Mouse (Mus musculus): ENCODE results near the gene Sucla2. TPM values are rescaled to one million over a fixed set of nuclear protein-coding genes. Genes with fewer than 3 reads are reported as not detected.
A peak's percentile ranks its signal among the peaks of the same experiment; 100 is the strongest.

The Sucla2 gene
- polyA plus RNA-seq (2016; fragmentation: Nextera tagmentation; extraction: Ambion mirVana) = 101 TPM in 2 replicates

- no peaks in the 10 kb centered on the region for H3K9me3 ChIP-seq
- H3K27me3 ChIP-seq (replicated peaks; ENCODE audit: low read depth, poor library complexity, severe bottlenecking) = 0 out of 2 replicates have a peak, but pooled peaks cover 4% of the 10 kb centered on the region
- DNase-seq (ENCODE audit: low spot score) = peak; percentile 95
- H3K27ac ChIP-seq (replicated peaks) = peak within 1 kb of the TSS; percentile 89
- no peaks in the 10 kb centered on the region for H3K36me3 ChIP-seq (replicated peaks)
- 0 out of 2 replicates have a peak, but pooled peaks cover 2% of the 10 kb centered on the region for H3K4me1 ChIP-seq
- under 1% methylated on average over 41 of the region's 41 CpGs for WGBS
- peak within 1 kb of the TSS; percentile 59 for H3K4me3 ChIP-seq
Measured at GRCm38 (mm10) chr14:73524766-73525448, at the start of gene Sucla2. Sucla2 (plus strand) TSS chr14:73525319.

GRCm38 (mm10) chr14:73475506-73475905 lies 49.6 kb upstream of the Sucla2 start:
- 87% methylated on average over 7 of the region's 7 CpGs for WGBS
- H3K27ac ChIP-seq (replicated peaks) = 0 out of 2 replicates have a peak overlapping the region, but pooled peaks have one; percentile 25
- no peak overlapping the region for H3K4me3 ChIP-seq

GRCm38 (mm10) chr14:73476361-73476934 lies 48.7 kb upstream of the Sucla2 start:
- DNase-seq (ENCODE audit: low spot score) = no peak
- no peak overlapping the region for H3K27ac ChIP-seq (replicated peaks)
- WGBS = 79% methylated on average over 8 of the region's 8 CpGs

More at GRCm38 (mm10) chr14:73475506-73475905, 49.6 kb upstream of the Sucla2 start:
- H3K9me3 ChIP-seq = no peaks in the 10 kb centered on the region; the same call in 1 of the 2 replicates
- H3K36me3 ChIP-seq (replicated peaks) = no peaks in the 10 kb centered on the region
- H3K27me3 ChIP-seq (replicated peaks; ENCODE audit: low read depth, poor library complexity, severe bottlenecking) = no peaks in the 10 kb centered on the region
- peaks cover 9% of the 10 kb centered on the region; the same call in 1 of the 2 replicates for H3K4me1 ChIP-seq
- DNase-seq (ENCODE audit: low spot score) = no peak

GRCm38 (mm10) chr14:73477077-73477476 lies 48.0 kb upstream of the Sucla2 start:
- no peak for DNase-seq (ENCODE audit: low spot score)
- H3K9me3 ChIP-seq = no peaks in the 10 kb centered on the region; the same call in 1 of the 2 replicates
- 93% methylated on average over 10 of the region's 10 CpGs for WGBS
- no peaks in the 10 kb centered on the region for H3K36me3 ChIP-seq (replicated peaks)
- peaks cover 15% of the 10 kb centered on the region; the same call in 1 of the 2 replicates for H3K4me1 ChIP-seq
- no peak overlapping the region for H3K27ac ChIP-seq (replicated peaks)
- H3K27me3 ChIP-seq (replicated peaks; ENCODE audit: low read depth, poor library complexity, severe bottlenecking) = no peaks in the 10 kb centered on the region
- H3K4me3 ChIP-seq = no peak overlapping the region

More at GRCm38 (mm10) chr14:73476361-73476934, 48.7 kb upstream of the Sucla2 start:
- Histone ChIP-seq H3K4me3 (no peak overlapping the region), H3K4me1 (peaks cover 11% of the 10 kb centered on the region; the same call in 1 of the 2 replicates), H3K36me3 (replicated peaks) (no peaks in the 10 kb centered on the region), H3K9me3 (no peaks in the 10 kb centered on the region; the same call in 1 of the 2 replicates), H3K27me3 (replicated peaks; ENCODE audit: low read depth, poor library complexity, severe bottlenecking) (no peaks in the 10 kb centered on the region)

- no peaks in the 10 kb centered on the region for H3K27me3 ChIP-seq (replicated peaks; ENCODE audit: low read depth, poor library complexity, severe bottlenecking)
- no peaks in the 10 kb centered on the region; the same call in 1 of the 2 replicates for H3K9me3 ChIP-seq
- no peak overlapping the region for H3K4me3 ChIP-seq
- DNase-seq (ENCODE audit: low spot score) = no peak
- H3K36me3 ChIP-seq (replicated peaks) = no peaks in the 10 kb centered on the region
- peaks cover 10% of the 10 kb centered on the region; the same call in 1 of the 2 replicates for H3K4me1 ChIP-seq
- 72% methylated on average over 3 of the region's 3 CpGs for WGBS
- no peak overlapping the region for H3K27ac ChIP-seq (replicated peaks)
Measured at GRCm38 (mm10) chr14:73478321-73478720, 46.8 kb upstream of the Sucla2 start.

- WGBS = 57% methylated on average over 1 of the region's 1 CpGs
- Histone ChIP-seq H3K27me3 (replicated peaks; ENCODE audit: low read depth, poor library complexity, severe bottlenecking) (no peaks in the 10 kb centered on the region), H3K27ac (replicated peaks) (no peak overlapping the region), H3K36me3 (replicated peaks) (no peaks in the 10 kb centered on the region), H3K9me3 (no peaks in the 10 kb centered on the region; the same call in 1 of the 2 replicates), H3K4me3 (no peak overlapping the region), H3K4me1 (peaks cover 6% of the 10 kb centered on the region; the same call in 1 of the 2 replicates)
- DNase-seq (ENCODE audit: low spot score) = no peak
Measured at GRCm38 (mm10) chr14:73479771-73480170, 45.3 kb upstream of the Sucla2 start.

GRCm38 (mm10) chr14:73483516-73484229 lies 41.4 kb upstream of the Sucla2 start:
- H3K27me3 ChIP-seq (replicated peaks; ENCODE audit: low read depth, poor library complexity, severe bottlenecking) = no peaks in the 10 kb centered on the region
- no peak overlapping the region for H3K4me3 ChIP-seq
- no peaks in the 10 kb centered on the region for H3K36me3 ChIP-seq (replicated peaks)
- H3K27ac ChIP-seq (replicated peaks) = no peak overlapping the region
- peaks cover 6% of the 10 kb centered on the region; the same call in 1 of the 2 replicates for H3K4me1 ChIP-seq
- WGBS = 83% methylated on average over 5 of the region's 5 CpGs
- no peak for DNase-seq (ENCODE audit: low spot score)
- H3K9me3 ChIP-seq = no peaks in the 10 kb centered on the region

GRCm38 (mm10) chr14:73484366-73485110 lies 40.6 kb upstream of the Sucla2 start:
- H3K4me3 ChIP-seq = no peak overlapping the region
- DNase-seq (ENCODE audit: low spot score) = no peak
- no peaks in the 10 kb centered on the region for H3K27me3 ChIP-seq (replicated peaks; ENCODE audit: low read depth, poor library complexity, severe bottlenecking)
- H3K27ac ChIP-seq (replicated peaks) = no peak overlapping the region
- 63% methylated on average over 3 of the region's 3 CpGs for WGBS
- H3K36me3 ChIP-seq (replicated peaks) = no peaks in the 10 kb centered on the region
- peaks cover 6% of the 10 kb centered on the region; the same call in 1 of the 2 replicates for H3K4me1 ChIP-seq
- no peaks in the 10 kb centered on the region for H3K9me3 ChIP-seq

- H3K27me3 ChIP-seq (replicated peaks; ENCODE audit: low read depth, poor library complexity, severe bottlenecking) = no peaks in the 10 kb centered on the region
- peaks cover 2% of the 10 kb centered on the region; the same call in 1 of the 2 replicates for H3K4me1 ChIP-seq
- no peak for DNase-seq (ENCODE audit: low spot score)
- H3K9me3 ChIP-seq = no peaks in the 10 kb centered on the region
- no peak overlapping the region for H3K4me3 ChIP-seq
- 78% methylated on average over 5 of the region's 5 CpGs for WGBS
- no peak overlapping the region for H3K27ac ChIP-seq (replicated peaks)
- H3K36me3 ChIP-seq (replicated peaks) = no peaks in the 10 kb centered on the region
Measured at GRCm38 (mm10) chr14:73486641-73487040, 38.5 kb upstream of the Sucla2 start.

- DNase-seq (ENCODE audit: low spot score) = no peak
- WGBS = 96% methylated on average over 6 of the region's 6 CpGs
- H3K36me3 ChIP-seq (replicated peaks) = no peaks in the 10 kb centered on the region
- H3K4me1 ChIP-seq = no peaks in the 10 kb centered on the region
- no peaks in the 10 kb centered on the region for H3K9me3 ChIP-seq
- no peaks in the 10 kb centered on the region for H3K27me3 ChIP-seq (replicated peaks; ENCODE audit: low read depth, poor library complexity, severe bottlenecking)
- H3K4me3 ChIP-seq = no peak overlapping the region
- H3K27ac ChIP-seq (replicated peaks) = no peak overlapping the region
Measured at GRCm38 (mm10) chr14:73493356-73493755, 31.8 kb upstream of the Sucla2 start.

- Histone ChIP-seq H3K36me3 (replicated peaks) (no peaks in the 10 kb centered on the region), H3K27ac (replicated peaks) (no peak overlapping the region), H3K27me3 (replicated peaks; ENCODE audit: low read depth, poor library complexity, severe bottlenecking) (no peaks in the 10 kb centered on the region), H3K4me3 (no peak overlapping the region), H3K9me3 (no peaks in the 10 kb centered on the region), H3K4me1 (no peaks in the 10 kb centered on the region)
- WGBS = 79% methylated on average over 6 of the region's 6 CpGs
- DNase-seq (ENCODE audit: low spot score) = no peak
Measured at GRCm38 (mm10) chr14:73494122-73494521, 31.0 kb upstream of the Sucla2 start.

- no peaks in the 10 kb centered on the region for H3K9me3 ChIP-seq
- H3K27ac ChIP-seq (replicated peaks) = no peak overlapping the region
- WGBS = 74% methylated on average over 7 of the region's 7 CpGs
- H3K4me3 ChIP-seq = no peak overlapping the region
- no peaks in the 10 kb centered on the region for H3K4me1 ChIP-seq
- no peaks in the 10 kb centered on the region for H3K27me3 ChIP-seq (replicated peaks; ENCODE audit: low read depth, poor library complexity, severe bottlenecking)
- no peaks in the 10 kb centered on the region for H3K36me3 ChIP-seq (replicated peaks)
- DNase-seq (ENCODE audit: low spot score) = no peak
Measured at GRCm38 (mm10) chr14:73495753-73496152, 29.4 kb upstream of the Sucla2 start.

Data from embryonic facial prominence, embryonic 10.5 days (tissue).